Mouse (Mus musculus) kidney, adult 2 months (tissue): ENCODE measurements around the gene Prpf18.

Experiments used
- CTCF ChIP-seq: fragments of 200-500 bp; conservative IDR thresholded peaks from 2 replicates; pipeline ENCODE4 v1.5.1; 2011; ENCODE audit warnings: low read depth, mild to moderate bottlenecking, control low read depth, low read length, moderate library complexity, mixed read lengths; ENCODE audit not compliant: insufficient read depth, insufficient read length
- POLR2A ChIP-seq: fragments of 200-500 bp; IDR thresholded peaks from one replicate; pipeline ENCODE4 v1.6.1; 2011; ENCODE audit warnings: low read depth, low read length, control low read depth

DNA sequence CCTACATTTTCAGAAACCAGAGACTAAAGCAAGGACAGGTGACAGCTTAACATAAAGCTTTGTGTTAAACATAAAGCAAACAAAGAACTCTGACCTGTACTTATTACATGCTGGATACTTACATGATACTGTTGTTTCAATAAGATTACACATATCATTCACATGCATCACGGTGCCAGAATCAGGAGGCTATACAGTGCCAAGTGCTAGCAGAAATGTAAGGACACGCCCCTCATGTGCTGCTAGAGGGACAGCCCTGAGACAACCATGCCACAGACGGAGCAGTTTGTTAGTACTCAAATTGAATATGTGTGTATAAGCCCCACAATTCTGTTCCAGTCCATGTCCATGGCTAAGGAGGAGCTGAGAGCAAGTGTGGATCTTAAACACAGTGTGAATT is 13.7 kb downstream of the Prpf18 start:
- no peak for TF ChIP-seq POLR2A
- no peak for TF ChIP-seq CTCF
